Mouse (Mus musculus): Measurements from ENCODE around the gene Qtrt2. TPM values are rescaled to one million over a fixed set of nuclear protein-coding genes. Genes with fewer than 3 reads are reported as not detected.

Qtrt2 gene
- total RNA-seq, 1 experiment from 2014 or later, result 30.8 TPM

DNA sequence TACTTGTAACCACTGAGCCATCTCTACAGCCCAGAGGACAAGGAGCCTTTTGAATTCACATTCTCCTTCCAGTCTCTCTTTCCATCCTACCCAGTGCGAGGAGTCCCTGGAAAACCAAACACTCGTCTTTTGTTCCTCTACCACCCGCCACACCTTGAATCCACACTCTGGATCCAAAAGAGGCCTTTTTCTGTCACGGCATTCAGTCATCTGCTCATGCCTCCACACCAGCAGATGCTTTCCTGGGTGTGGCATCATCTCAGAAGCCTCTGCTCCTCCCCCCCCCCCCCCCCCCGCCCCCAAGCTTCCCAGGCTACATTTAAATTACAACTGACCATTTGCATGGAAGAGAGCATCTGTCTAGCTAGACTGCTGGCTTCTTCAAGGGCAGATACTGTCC, 110.3 kb downstream of the Qtrt2 start:
- DNase-seq, result no peak

DNA sequence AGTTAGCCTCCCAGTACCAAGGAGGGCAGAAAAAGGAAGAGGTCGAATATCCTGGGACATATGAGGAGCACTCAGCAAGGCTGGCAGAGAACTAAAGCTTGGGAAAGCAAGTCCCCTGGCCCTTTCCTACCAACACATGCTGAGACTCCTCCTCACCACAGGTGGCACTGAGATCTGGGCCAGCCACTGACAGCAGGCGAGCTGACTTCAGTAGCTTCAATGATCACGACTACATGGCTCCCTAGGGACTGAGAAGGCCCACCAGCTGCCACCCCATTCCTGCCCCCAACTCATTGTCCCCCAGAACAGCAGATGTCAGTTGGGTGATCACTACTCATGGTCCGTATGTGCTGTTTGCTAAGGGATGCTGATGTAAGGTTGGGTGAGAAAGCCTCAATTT, 112.0 kb downstream of the Qtrt2 start:
- no peak for DNase-seq

Other genes starting within 250 kb of the Qtrt2 start
- gene Drd3, start 172.8 kb downstream of the Qtrt2 start, total RNA-seq (2021), result not detected in 2 replicates
- 8.6 and 10.7 TPM in 2 replicates for gene Ccdc191, start 37.0 kb downstream of the Qtrt2 start, total RNA-seq (2021)
- 0.46 and 0.52 TPM in 2 replicates for gene Zdhhc23, start 53.0 kb upstream of the Qtrt2 start, total RNA-seq (2021)
- 1.6 and 2.1 TPM in 2 replicates for gene Gramd1c, start 136.5 kb upstream of the Qtrt2 start, total RNA-seq (2021)
- gene Atp6v1a, start 212.9 kb upstream of the Qtrt2 start, total RNA-seq (2021), result 149 and 153 TPM in 2 replicates
- gene Naa50, start 213.0 kb upstream of the Qtrt2 start, total RNA-seq (2021), result 79.9 and 101 TPM in 2 replicates
- gene Usf3, start 246.4 kb upstream of the Qtrt2 start, total RNA-seq (2021), result 29.2 and 32.3 TPM in 2 replicates

Measured in adrenal gland, postnatal 25 days (tissue).